Mouse (Mus musculus): Measurements from ENCODE around the gene Hoxb6.

GRCm38 (mm10) chr11:96288455-96289221, 3.6 kb upstream of the Hoxb6 start:
- TF ChIP-seq MAX (IDR thresholded peaks at IDR 0.05; ENCODE audit: low read length): no peak
- TF ChIP-seq USF2 (conservative IDR thresholded peaks at IDR 0.05; ENCODE audit: low read depth, low read length): no peak
- no peak for TF ChIP-seq CTCF (conservative IDR thresholded peaks at IDR 0.05 in 1 of 2, IDR thresholded peaks at IDR 0.05 in 1 of 2; ENCODE audit: low read depth in 2 of 2, low read length in 2 of 2)
- TF ChIP-seq GABPA (IDR thresholded peaks at IDR 0.05; ENCODE audit: insufficient replicate concordance, low read depth, low read length): no peak
- TF ChIP-seq POLR2A (IDR thresholded peaks at IDR 0.05; ENCODE audit: low read depth, low read length): no peak
- TF ChIP-seq TBP (conservative IDR thresholded peaks at IDR 0.05; ENCODE audit: low read depth, low read length): no peak
- TF ChIP-seq NRF1 (IDR thresholded peaks at IDR 0.05; ENCODE audit: low read depth, low read length): no peak
- TF ChIP-seq TCF12 (IDR thresholded peaks at IDR 0.05; ENCODE audit: low read depth, low read length): no peak
- no peak for TF ChIP-seq USF1 (IDR thresholded peaks at IDR 0.05; ENCODE audit: low read depth, low read length)
- TF ChIP-seq MAZ (IDR thresholded peaks at IDR 0.05; ENCODE audit: low read depth, low read length): no peak
- no peak for TF ChIP-seq ZC3H11A (IDR thresholded peaks at IDR 0.05; ENCODE audit: low read depth, low read length)
- no peak for TF ChIP-seq E2F4 (IDR thresholded peaks at IDR 0.05; ENCODE audit: insufficient replicate concordance, low read depth, low read length)
